Mouse (Mus musculus) left cerebral cortex, postnatal 14 days (tissue): Measurements from ENCODE around the gene Zfp935. TPM values are rescaled to one million over a fixed set of nuclear protein-coding genes. Genes with fewer than 3 reads are reported as not detected.
"Not testable (repeated sequence)": the region's sequence is repeated elsewhere in the genome, so short reads cannot be mapped to it uniquely, and the experiment has no call there.

ENCODE experiments used
- DNase-seq, 2 experiments: peaks; one replicate each; pipeline ENCODE4 v3.0.0; 2021 to 2022; ENCODE audit warnings: low spot score in 2 of 2, mixed read lengths in 1 of 2
- intact Hi-C: fragments of 180-260 bp; cut with DNase I; formaldehyde crosslinking; loops from one replicate; pipeline ENCODE4 v1.15.1; 2025
- long read RNA-seq, 2 experiments: library from polyadenylated mRNA; stranded (forward); transcript quantifications; one replicate each; pipeline ENCODE4 v2.0.0; 2021
- microRNA-seq, 2 experiments: library from miRNA; unstranded; fragments of <30 nt; microRNA quantifications; one replicate each; pipeline ENCODE4 v1.2.0; 2022
- total RNA-seq, 2 experiments: library from RNA; stranded (reverse); gene quantifications; 2 replicates each; pipeline ENCODE4 v1.2.3; 2021

Gene Zfp935
- under 1 TPM in 1 of 2 experiments, not detected in 1; 0.77 TPM for total RNA-seq
- long read RNA-seq, experiment 1, result 0 reads
- long read RNA-seq, experiment 2, result 0 reads

DNA sequence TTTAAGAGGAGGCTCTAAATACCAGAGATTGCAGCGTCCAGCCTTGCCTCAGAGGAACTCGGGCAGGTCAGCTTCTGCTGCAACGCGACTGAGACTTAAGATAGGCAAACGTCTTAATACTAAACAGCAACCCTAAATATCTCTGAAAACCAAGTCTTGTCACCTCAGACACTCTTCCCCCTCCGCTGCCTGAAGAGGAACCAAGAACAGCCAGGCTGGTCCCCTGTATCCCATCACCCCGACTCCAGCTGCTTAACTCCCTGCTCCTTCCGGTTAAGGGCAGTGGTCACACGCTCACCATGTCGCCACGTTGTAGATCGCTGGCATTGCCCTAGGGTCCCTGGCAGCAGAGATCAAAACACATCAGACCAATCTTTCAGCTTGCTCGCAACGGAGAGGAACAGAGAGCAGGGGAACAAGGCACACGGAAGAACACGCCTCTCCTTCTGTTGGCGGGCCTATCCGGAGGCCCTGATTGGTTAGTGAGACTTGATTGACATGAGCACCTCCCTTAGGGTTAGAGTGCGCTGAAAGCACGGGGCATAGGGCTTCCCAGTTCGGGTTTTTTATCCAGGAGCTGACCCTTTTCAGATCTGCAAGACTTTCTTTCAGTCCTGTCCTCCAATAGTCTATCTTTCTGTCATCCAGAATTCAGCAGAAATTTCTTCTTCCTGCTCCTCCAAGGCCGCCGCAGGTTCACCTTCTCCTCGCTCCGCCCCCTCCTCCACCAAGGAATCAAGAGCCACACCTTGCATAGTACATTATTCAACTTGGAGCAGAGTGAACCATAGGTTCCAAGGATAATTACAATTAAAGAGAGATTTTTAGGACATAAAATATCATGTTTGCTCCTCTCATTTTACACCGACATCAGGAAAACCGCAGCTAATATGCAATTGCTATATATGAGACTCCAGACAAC, at the start of gene Zfp935:
Zfp935 (minus strand) TSS at position 323 of the 922 bp plus-strand sequence.
- DNase-seq, result peak; percentile 63 to 64
- intact Hi-C loops, result not testable (repeated sequence)

DNA sequence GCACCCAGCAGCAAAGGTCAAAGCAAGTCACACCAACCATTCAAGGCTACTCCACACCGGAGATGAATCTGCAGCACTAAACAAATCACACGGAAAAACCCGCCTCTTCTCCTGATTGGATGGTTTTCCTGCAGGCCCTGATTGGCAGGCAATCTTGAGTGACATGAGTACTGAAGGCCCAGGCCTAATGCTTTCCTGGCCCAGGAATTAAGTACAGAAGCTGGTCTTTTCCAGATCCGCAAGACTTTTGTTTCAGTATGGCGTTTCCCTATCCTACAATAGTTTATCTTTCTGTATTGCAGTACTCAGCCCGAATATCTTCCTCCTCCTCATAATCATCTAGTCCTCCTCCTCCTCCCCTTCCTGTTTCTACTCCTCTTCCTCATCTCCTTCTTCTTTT, 12.8 kb upstream of the Zfp935 start, which contains the start of gene Zfp934:
Zfp934 (minus strand) TSS at position 101 of the 400 bp plus-strand sequence.
- DNase-seq, intact Hi-C loops: not testable (repeated sequence)

DNA sequence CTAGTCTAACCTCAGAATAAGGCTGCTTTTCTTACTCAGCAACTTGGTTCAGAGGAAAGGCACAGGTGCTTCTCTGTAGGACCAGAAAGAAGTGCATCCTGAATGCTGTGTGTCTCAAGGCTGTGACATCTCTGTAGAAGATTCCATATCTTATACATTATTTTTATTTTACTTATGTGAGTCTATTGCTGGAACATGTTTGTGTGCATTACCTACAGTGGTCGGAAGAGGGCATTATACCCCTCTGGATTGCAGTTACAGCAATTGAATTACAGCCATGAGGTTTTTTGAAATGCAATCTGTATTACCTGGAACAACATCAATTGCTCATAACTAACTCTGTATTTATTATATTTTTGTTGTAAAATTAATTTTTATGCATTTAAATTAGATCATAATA, 3.4 kb upstream of the Zfp935 start:
- intact Hi-C loops, result not testable (repeated sequence)
- DNase-seq, result peak; percentile 1 to 29

DNA sequence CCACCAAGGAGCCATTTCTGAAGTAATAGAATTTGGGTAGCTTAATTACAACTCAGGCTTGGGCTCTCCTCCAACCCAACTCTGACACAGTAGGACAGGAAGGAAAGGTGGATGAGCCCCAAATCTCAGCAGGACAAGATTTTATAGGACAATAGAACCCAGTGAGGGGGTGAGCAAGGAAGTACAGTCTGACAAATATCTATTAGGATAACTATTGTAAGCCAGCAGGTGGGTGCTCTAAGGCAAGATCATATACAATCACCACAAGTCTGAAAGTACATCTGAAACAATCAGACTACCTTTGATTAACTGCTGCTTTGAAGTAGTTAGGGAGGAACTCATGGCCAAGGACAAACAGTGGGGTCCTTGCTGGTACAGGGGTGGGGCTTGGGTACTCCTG, 28.2 kb downstream of the Zfp935 start:
- DNase-seq, intact Hi-C loops: not testable (repeated sequence)

GRCm38 (mm10) chr13:62510641-62511420, 47.5 kb downstream of the Zfp935 start:
- DNase-seq, intact Hi-C loops: not testable (repeated sequence)

- DNase-seq, result not testable (repeated sequence)
- intact Hi-C loops, result loop anchor here (10.0 kb wide), 1 partner anchor 382 kb away; the partner anchor contains the start of gene Fbp2
Observed at GRCm38 (mm10) chr13:62472661-62473060, 85.7 kb downstream of the Zfp935 start.

GRCm38 (mm10) chr13:62469947-62470346, 88.4 kb downstream of the Zfp935 start:
- peak; percentile 30 to 47 for DNase-seq
- intact Hi-C loops, result loop anchor here (10.0 kb wide), 1 partner anchor 385 kb away; the partner anchor contains the start of gene Fbp2

DNA sequence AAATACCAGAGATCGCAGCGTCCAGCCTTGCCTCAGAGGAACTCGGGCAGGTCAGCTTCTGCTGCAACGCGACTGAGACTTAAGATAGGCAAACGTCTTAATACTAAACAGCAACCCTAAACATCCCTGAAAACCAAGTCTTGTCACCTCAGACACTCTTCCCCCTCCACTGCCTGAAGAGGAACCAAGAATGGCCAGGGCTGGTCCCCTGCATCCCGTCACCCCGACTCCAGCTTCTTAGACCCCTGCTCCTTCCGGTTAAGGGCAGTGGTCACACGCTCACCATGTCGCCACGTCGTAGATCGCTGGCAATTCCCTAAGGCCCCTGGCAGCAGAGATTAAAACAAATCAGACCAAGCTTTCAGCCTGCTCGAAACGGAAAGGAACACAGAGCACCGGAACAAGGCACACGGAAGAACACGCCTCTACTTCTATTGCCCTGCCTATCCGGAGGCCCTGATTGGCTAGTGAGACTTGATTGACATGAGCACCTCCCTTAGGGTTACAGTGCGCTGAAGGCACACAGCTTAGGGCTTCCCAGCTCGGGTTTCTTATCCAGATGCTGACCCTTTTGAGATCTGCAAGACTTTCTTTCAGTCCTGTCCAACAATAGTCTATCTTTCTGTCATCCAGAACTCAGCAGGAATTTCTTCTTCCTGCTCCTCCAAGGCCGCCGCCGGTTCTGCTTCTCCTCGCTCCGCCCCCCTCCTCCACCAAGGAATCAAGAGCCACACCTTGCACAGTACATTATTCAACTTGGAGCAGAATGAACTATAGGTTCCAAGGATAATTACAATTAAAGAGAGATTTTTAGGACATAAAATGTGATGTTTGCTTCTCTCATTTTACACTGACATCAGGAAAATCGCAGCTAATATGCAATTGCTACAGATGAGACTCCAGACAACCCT, 91.6 kb downstream of the Zfp935 start, which contains the start of gene Gm49359:
Gm49359 (minus strand) TSS at position 409 of the 911 bp plus-strand sequence.
- intact Hi-C loops, result not testable (repeated sequence)
- peak; percentile 91 to 95 for DNase-seq

Small RNA genes lying within 50 kb of the gene (microRNA-seq; reads per million reads assigned to microRNA genes)
- 0 to 1.1 reads per million in 2 experiments for gene Gm22256

Other genes starting within 250 kb of the Zfp935 start
- gene Gm3604, start 175.3 kb downstream of the Zfp935 start, total RNA-seq, result 1 to 10 TPM; 1.2 to 1.3 TPM
- gene Gm49359, start 91.7 kb downstream of the Zfp935 start, total RNA-seq, result 10 to 100 TPM; 12.8 to 15.6 TPM
- 1 to 10 TPM; 5.0 to 5.6 TPM for gene Zfp934, start 12.7 kb upstream of the Zfp935 start, total RNA-seq
- gene 6720489N17Rik, start 65.7 kb upstream of the Zfp935 start, total RNA-seq, result 1 to 10 TPM; 2.5 to 3.3 TPM
- gene Platr25, start 202.2 kb upstream of the Zfp935 start, total RNA-seq, result 10 to 100 TPM in 1 of 2 experiments, 1 to 10 TPM in 1; 9.7 to 12.4 TPM
- 1 to 10 TPM; 4.0 to 4.8 TPM for gene Gm5141, start 227.3 kb upstream of the Zfp935 start, total RNA-seq